Mouse (Mus musculus) limb, embryonic 15.5 days (tissue): ENCODE measurements around the gene 1700007K13Rik. TPM values are rescaled to one million over a fixed set of nuclear protein-coding genes. Genes with fewer than 3 reads are reported as not detected.

Experiments used
- ATAC-seq: fragments of 200-750 bp; cut with Nextera tagmentation; 2 replicates; pipeline ENCODE4 v1.8.0; 2017; ENCODE audit warnings: low read depth, moderate TSS enrichment; ENCODE audit not compliant: insufficient number of reproducible peaks, low FRiP score, low TSS enrichment
- H3K27ac ChIP-seq: fragments of 300-500 bp; sonication (generic); 2 replicates; pipeline ENCODE4 v1.5.1; 2015; ENCODE audit warnings: moderate library complexity, mild to moderate bottlenecking, inconsistent platforms
- H3K27me3 ChIP-seq: fragments of 300-500 bp; sonication (generic); 2 replicates; pipeline ENCODE4 v1.6.1; 2015; ENCODE audit warnings: inconsistent platforms
- H3K36me3 ChIP-seq: fragments of 300-500 bp; sonication (generic); 2 replicates; pipeline ENCODE4 v1.6.1; 2015; ENCODE audit warnings: inconsistent platforms
- H3K4me1 ChIP-seq: fragments of 300-500 bp; sonication (generic); 2 replicates; pipeline ENCODE4 v1.6.1; 2015; ENCODE audit warnings: inconsistent platforms
- H3K4me2 ChIP-seq: fragments of 300-500 bp; sonication (generic); 2 replicates; pipeline ENCODE4 v1.6.1; 2015; ENCODE audit warnings: mild to moderate bottlenecking, inconsistent platforms
- H3K4me3 ChIP-seq: fragments of 300-500 bp; sonication (generic); 2 replicates; pipeline ENCODE4 v1.5.1; 2015; ENCODE audit warnings: mild to moderate bottlenecking, inconsistent platforms
- H3K9ac ChIP-seq: fragments of 300-500 bp; sonication (generic); 2 replicates; pipeline ENCODE4 v1.6.1; 2015; ENCODE audit warnings: inconsistent platforms
- H3K9me3 ChIP-seq: fragments of 300-500 bp; sonication (generic); 2 replicates; pipeline ENCODE4 v1.6.1; 2016; ENCODE audit warnings: inconsistent platforms
- WGBS: fragments of 180-500 bp; shearing (Covaris S2); methylation state at CpG from one replicate; pipeline ENCODE4 v1.1.7; 2015; 5-methylcytosine and 5-hydroxymethylcytosine counted together
- polyA plus RNA-seq: library from polyadenylated mRNA; unstranded; fragments of >200 nt; fragmentation: Nextera tagmentation; extraction: Ambion mirVana; gene quantifications from 2 replicates; pipeline ENCODE4 v1.2.1, GENCODE M21; 2015

Gene 1700007K13Rik
- polyA plus RNA-seq, 1 experiment from 2014 or later, result 1.1 TPM

- Histone ChIP-seq H3K27me3 (no peaks in the 10 kb centered on the region), H3K27ac (no peak overlapping the region), H3K9me3 (no peaks in the 10 kb centered on the region), H3K4me3 (no peak overlapping the region), H3K4me1 (peaks cover 4% of the 10 kb centered on the region), H3K9ac (no peak overlapping the region), H3K36me3 (no peaks in the 10 kb centered on the region), H3K4me2 (no peak overlapping the region)
- 25% methylated on average over 1 of the region's 2 CpGs for WGBS
- no peak for ATAC-seq
Measured at GRCm38 (mm10) chr2:28433512-28433911, 32.6 kb downstream of the 1700007K13Rik start.

- no peak for ATAC-seq
- H3K4me2 ChIP-seq, result no peak overlapping the region
- H3K4me3 ChIP-seq, result no peak overlapping the region
- WGBS, result 7% methylated on average over 1 of the region's 1 CpGs
- no peak overlapping the region for H3K27ac ChIP-seq
- no peaks in the 10 kb centered on the region for H3K27me3 ChIP-seq
- peaks cover 4% of the 10 kb centered on the region for H3K4me1 ChIP-seq
- no peaks in the 10 kb centered on the region for H3K9me3 ChIP-seq
- no peak overlapping the region for H3K9ac ChIP-seq
- H3K36me3 ChIP-seq, result no peaks in the 10 kb centered on the region
Measured at GRCm38 (mm10) chr2:28432811-28433210, 33.3 kb downstream of the 1700007K13Rik start.

- Histone ChIP-seq H3K9ac (no peak overlapping the region), H3K27me3 (no peaks in the 10 kb centered on the region), H3K27ac (no peak overlapping the region), H3K4me2 (no peak overlapping the region), H3K36me3 (no peaks in the 10 kb centered on the region), H3K4me3 (no peak overlapping the region), H3K9me3 (no peaks in the 10 kb centered on the region), H3K4me1 (peaks cover 4% of the 10 kb centered on the region)
- no peak for ATAC-seq
- WGBS, result 42% methylated on average over 6 of the region's 6 CpGs
Measured at GRCm38 (mm10) chr2:28430846-28431245, 35.3 kb downstream of the 1700007K13Rik start.

GRCm38 (mm10) chr2:28427226-28427625 lies 38.9 kb downstream of the 1700007K13Rik start:
- Histone ChIP-seq H3K36me3 (no peaks in the 10 kb centered on the region), H3K4me1 (no peaks in the 10 kb centered on the region), H3K9me3 (no peaks in the 10 kb centered on the region), H3K4me2 (no peak overlapping the region), H3K9ac (no peak overlapping the region), H3K4me3 (no peak overlapping the region), H3K27ac (no peak overlapping the region), H3K27me3 (no peaks in the 10 kb centered on the region)
- WGBS, result 80% methylated on average over 6 of the region's 6 CpGs
- ATAC-seq, result no peak

DNA sequence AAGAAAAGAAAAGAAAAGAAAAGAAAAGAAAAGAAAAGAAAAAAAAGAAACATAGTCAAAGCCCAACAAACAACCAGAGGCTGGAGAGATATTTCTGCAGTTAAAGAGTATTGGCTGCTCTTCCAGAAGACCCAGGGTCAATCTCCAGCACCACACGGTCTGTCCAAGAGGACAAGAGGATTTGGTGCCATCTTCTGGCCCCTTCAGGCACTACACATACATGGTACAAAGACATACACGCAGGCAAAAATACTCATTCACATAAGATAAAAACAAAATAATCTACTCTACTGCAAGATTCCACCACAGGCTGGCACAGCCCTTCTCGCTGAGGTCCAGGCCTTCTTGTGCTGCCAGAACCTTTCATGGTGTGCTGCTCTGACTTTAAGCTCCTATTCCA lies 43.0 kb downstream of the 1700007K13Rik start:
- H3K36me3 ChIP-seq, result no peaks in the 10 kb centered on the region
- 37% methylated on average over 3 of the region's 3 CpGs for WGBS
- no peak overlapping the region for H3K27ac ChIP-seq
- no peaks in the 10 kb centered on the region for H3K9me3 ChIP-seq
- H3K27me3 ChIP-seq, result no peaks in the 10 kb centered on the region
- H3K4me1 ChIP-seq, result no peaks in the 10 kb centered on the region
- no peak for ATAC-seq
- no peak overlapping the region for H3K4me3 ChIP-seq
- no peak overlapping the region for H3K9ac ChIP-seq
- H3K4me2 ChIP-seq, result no peak overlapping the region

GRCm38 (mm10) chr2:28419898-28420297 lies 46.2 kb downstream of the 1700007K13Rik start:
- Histone ChIP-seq H3K36me3 (no peaks in the 10 kb centered on the region), H3K4me1 (peaks cover 10% of the 10 kb centered on the region), H3K4me2 (no peak overlapping the region), H3K9ac (no peak overlapping the region), H3K4me3 (no peak overlapping the region), H3K9me3 (no peaks in the 10 kb centered on the region), H3K27me3 (no peaks in the 10 kb centered on the region), H3K27ac (no peak overlapping the region)
- ATAC-seq, result no peak
- WGBS, result 14% methylated on average over 4 of the region's 4 CpGs

- H3K36me3 ChIP-seq, result no peaks in the 10 kb centered on the region
- no peak overlapping the region for H3K27ac ChIP-seq
- no peak overlapping the region for H3K4me3 ChIP-seq
- peaks cover 16% of the 10 kb centered on the region for H3K4me1 ChIP-seq
- H3K27me3 ChIP-seq, result no peaks in the 10 kb centered on the region
- 33% methylated on average over 2 of the region's 2 CpGs for WGBS
- ATAC-seq, result no peak
- no peaks in the 10 kb centered on the region for H3K9me3 ChIP-seq
- H3K4me2 ChIP-seq, result no peak overlapping the region
- no peak overlapping the region for H3K9ac ChIP-seq
Measured at GRCm38 (mm10) chr2:28418034-28418433, 48.1 kb downstream of the 1700007K13Rik start.

DNA sequence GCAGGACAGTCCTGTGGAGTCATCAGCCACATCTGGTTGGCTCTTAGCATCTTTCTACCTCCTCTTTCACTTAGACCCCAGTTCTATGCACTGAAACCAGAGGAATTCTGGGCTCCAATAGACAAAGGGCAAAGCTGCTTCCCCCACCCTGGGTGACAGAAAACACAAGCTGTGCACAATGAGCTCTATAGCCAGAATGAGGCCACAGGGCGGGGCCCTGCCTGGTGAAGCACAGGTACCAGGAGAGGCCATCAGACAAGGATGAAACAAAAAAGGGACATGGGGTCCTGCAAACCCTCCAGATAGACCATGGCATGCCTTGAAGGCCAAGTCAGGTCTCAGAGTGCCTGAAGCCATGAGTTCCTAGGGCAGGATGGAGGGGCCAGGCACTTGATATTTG lies 49.6 kb downstream of the 1700007K13Rik start:
- no peak overlapping the region for H3K4me2 ChIP-seq
- peaks cover 18% of the 10 kb centered on the region for H3K4me1 ChIP-seq
- H3K27ac ChIP-seq, result no peak overlapping the region
- H3K36me3 ChIP-seq, result no peaks in the 10 kb centered on the region
- H3K9ac ChIP-seq, result no peak overlapping the region
- no peaks in the 10 kb centered on the region for H3K27me3 ChIP-seq
- H3K9me3 ChIP-seq, result no peaks in the 10 kb centered on the region
- no peak overlapping the region for H3K4me3 ChIP-seq
- WGBS, result 86% methylated on average over 1 of the region's 1 CpGs
- no peak for ATAC-seq

- WGBS, result 42% methylated on average over 10 of the region's 10 CpGs
- no peak overlapping the region for H3K9ac ChIP-seq
- H3K4me3 ChIP-seq, result no peak overlapping the region
- no peaks in the 10 kb centered on the region for H3K36me3 ChIP-seq
- no peaks in the 10 kb centered on the region for H3K27me3 ChIP-seq
- H3K9me3 ChIP-seq, result no peaks in the 10 kb centered on the region
- no peak overlapping the region for H3K27ac ChIP-seq
- peaks cover 18% of the 10 kb centered on the region for H3K4me1 ChIP-seq
- ATAC-seq, result no peak
- no peak overlapping the region for H3K4me2 ChIP-seq
Measured at GRCm38 (mm10) chr2:28415387-28416024, 50.6 kb downstream of the 1700007K13Rik start.

DNA sequence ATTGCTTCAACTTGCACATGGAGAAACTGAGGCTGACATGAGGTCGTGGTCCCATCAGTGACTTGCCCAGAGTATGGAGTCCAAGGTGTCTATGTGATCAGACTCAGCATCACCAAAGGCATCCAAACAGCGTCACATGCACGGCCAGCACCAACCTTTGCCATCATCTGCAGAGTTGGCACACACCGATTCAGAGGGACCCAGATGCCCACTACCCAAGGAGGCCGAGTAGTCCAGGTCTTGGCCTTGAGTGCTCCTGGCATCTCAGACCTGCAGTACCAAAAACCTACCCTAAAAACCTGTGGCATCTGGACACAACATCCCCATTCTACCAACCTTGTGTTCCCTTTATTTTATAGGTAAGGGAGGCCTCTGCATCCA lies 51.4 kb downstream of the 1700007K13Rik start:
- Histone ChIP-seq H3K4me2 (no peak overlapping the region), H3K9ac (no peak overlapping the region), H3K9me3 (no peaks in the 10 kb centered on the region), H3K4me1 (peaks cover 18% of the 10 kb centered on the region), H3K27ac (no peak overlapping the region), H3K36me3 (no peaks in the 10 kb centered on the region), H3K27me3 (no peaks in the 10 kb centered on the region), H3K4me3 (no peak overlapping the region)
- no peak for ATAC-seq
- 94% methylated on average over 5 of the region's 5 CpGs for WGBS

DNA sequence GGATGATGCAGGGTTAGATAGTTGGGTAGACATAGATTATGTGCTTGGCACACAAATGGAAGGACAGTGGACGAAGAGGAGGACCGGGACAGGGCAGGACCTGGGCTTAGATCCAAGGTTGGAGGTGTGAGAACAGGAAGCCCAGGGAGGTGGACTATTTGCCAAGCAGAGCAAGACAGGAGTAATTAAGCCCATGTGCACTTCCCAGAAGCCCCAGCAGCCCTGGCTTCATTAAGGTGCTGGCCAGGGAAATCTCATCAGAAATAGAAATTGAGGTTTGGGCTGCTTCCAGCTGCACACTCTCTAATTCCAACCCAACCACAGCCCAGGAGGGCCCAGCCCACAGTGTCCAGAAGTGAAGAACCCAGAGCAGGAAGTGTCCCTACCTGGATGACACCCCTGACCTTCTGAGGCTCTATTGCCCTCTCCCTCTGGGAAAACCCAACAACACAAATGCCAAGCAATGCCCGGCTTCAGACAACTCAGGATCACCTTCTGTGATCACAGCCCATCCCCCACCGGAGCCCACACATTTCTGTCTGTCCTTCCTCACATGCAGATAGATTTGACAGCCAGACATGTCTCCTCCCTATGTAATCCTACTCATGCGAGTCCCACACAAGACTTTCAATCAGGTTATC lies 51.9 kb downstream of the 1700007K13Rik start:
- no peak overlapping the region for H3K9ac ChIP-seq
- WGBS, result 75% methylated on average over 5 of the region's 5 CpGs
- peaks cover 18% of the 10 kb centered on the region for H3K4me1 ChIP-seq
- no peak for ATAC-seq
- H3K9me3 ChIP-seq, result no peaks in the 10 kb centered on the region
- H3K4me3 ChIP-seq, result no peak overlapping the region
- no peaks in the 10 kb centered on the region for H3K36me3 ChIP-seq
- no peak overlapping the region for H3K27ac ChIP-seq
- H3K27me3 ChIP-seq, result no peaks in the 10 kb centered on the region
- H3K4me2 ChIP-seq, result no peak overlapping the region

DNA sequence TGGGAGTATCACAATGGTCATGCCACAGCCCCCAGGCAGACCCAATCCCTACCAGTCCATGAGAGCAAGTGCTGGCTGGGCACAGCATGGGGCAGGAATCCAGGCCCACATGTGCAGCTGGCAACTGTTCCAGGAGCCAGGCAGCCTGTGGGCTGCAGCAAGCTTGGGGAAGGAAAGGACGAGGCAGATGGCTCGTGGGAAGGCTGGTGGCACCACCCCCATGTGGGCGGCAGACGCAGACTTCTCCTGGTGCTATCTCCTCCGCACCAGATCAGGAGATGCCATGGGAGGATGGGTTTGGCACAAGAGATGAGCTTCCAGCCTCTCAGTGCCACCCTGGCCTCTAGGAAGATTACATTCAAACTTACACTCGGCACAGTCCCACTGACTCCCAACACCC lies 53.2 kb downstream of the 1700007K13Rik start:
- no peaks in the 10 kb centered on the region for H3K9me3 ChIP-seq
- H3K4me2 ChIP-seq, result no peak overlapping the region
- no peaks in the 10 kb centered on the region for H3K27me3 ChIP-seq
- no peak overlapping the region for H3K9ac ChIP-seq
- no peak for ATAC-seq
- no peak overlapping the region for H3K4me3 ChIP-seq
- H3K36me3 ChIP-seq, result no peaks in the 10 kb centered on the region
- 71% methylated on average over 6 of the region's 6 CpGs for WGBS
- H3K27ac ChIP-seq, result no peak overlapping the region
- peaks cover 18% of the 10 kb centered on the region for H3K4me1 ChIP-seq
